Mouse (Mus musculus): Measurements from ENCODE around the gene Pou2f3. TPM values are rescaled to one million over a fixed set of nuclear protein-coding genes. Genes with fewer than 3 reads are reported as not detected.
A peak's percentile ranks its signal among the peaks of the same experiment; 100 is the strongest.

Pou2f3 gene
- total and polyA plus RNA-seq, 3 experiments = not detected

GRCm38 (mm10) chr9:43085686-43086285, 124.4 kb downstream of the Pou2f3 start:
- Histone ChIP-seq H3K27ac (ENCODE audit: control insufficient read depth, low read depth, low read length) (no peak overlapping the region), H3K79me2 (ENCODE audit: control insufficient read depth, insufficient read depth, low read length, poor library complexity) (peaks cover 17% of the 10 kb centered on the region), H3K9ac (ENCODE audit: control insufficient read depth, low read depth, low read length, poor library complexity, severe bottlenecking) (no peak overlapping the region), H3K4me1 (ENCODE audit: control insufficient read depth in 1 of 2, insufficient read depth in 2 of 2, low read length in 2 of 2) (peaks cover 5 to 7% of the 10 kb centered on the region in 2 experiments), H3K4me3 (ENCODE audit: control insufficient read depth in 1 of 2, insufficient read depth in 1 of 2, low read depth in 2 of 2, low read length in 2 of 2) (no peak overlapping the region), H3K9me3 (replicated peaks; ENCODE audit: insufficient read depth, low read length) (no peaks in the 10 kb centered on the region), H3K27me3 (ENCODE audit: control insufficient read depth in 1 of 2, insufficient read depth in 2 of 2, low read length in 2 of 2) (no peaks in the 10 kb centered on the region), H3K36me3 (ENCODE audit: control insufficient read depth in 1 of 2, insufficient read depth in 2 of 2, low read length in 2 of 2) (peaks cover 0 to 5% of the 10 kb centered on the region in 2 experiments; a peak in 3 of 4 replicates)
- DNase-seq (ENCODE audit: low read depth, low spot score) = no peak
- no peak for TF ChIP-seq UBTF (IDR thresholded peaks at IDR 0.05; ENCODE audit: borderline replicate concordance, insufficient read depth, low read depth, low read length)
- TF ChIP-seq ELF1 (IDR thresholded peaks at IDR 0.05; ENCODE audit: low read depth, low read length) = no peak
- TF ChIP-seq KAT2A (conservative IDR thresholded peaks at IDR 0.05; ENCODE audit: low read depth, low read length) = no peak

- Histone ChIP-seq H3K27ac (ENCODE audit: control insufficient read depth, low read depth, low read length) (no peak overlapping the region), H3K9ac (ENCODE audit: control insufficient read depth, low read depth, low read length, poor library complexity, severe bottlenecking) (no peak overlapping the region), H3K79me2 (ENCODE audit: control insufficient read depth, insufficient read depth, low read length, poor library complexity) (peaks cover 15% of the 10 kb centered on the region), H3K27me3 (ENCODE audit: control insufficient read depth in 1 of 2, insufficient read depth in 2 of 2, low read length in 2 of 2) (no peaks in the 10 kb centered on the region), H3K4me3 (ENCODE audit: control insufficient read depth in 1 of 2, insufficient read depth in 1 of 2, low read depth in 2 of 2, low read length in 2 of 2) (no peak overlapping the region), H3K9me3 (replicated peaks; ENCODE audit: insufficient read depth, low read length) (no peaks in the 10 kb centered on the region), H3K4me1 (ENCODE audit: control insufficient read depth in 1 of 2, insufficient read depth in 2 of 2, low read length in 2 of 2) (peaks cover 5 to 13% of the 10 kb centered on the region in 2 experiments), H3K36me3 (ENCODE audit: control insufficient read depth in 1 of 2, insufficient read depth in 2 of 2, low read length in 2 of 2) (peaks cover 0 to 10% of the 10 kb centered on the region in 2 experiments; a peak in 3 of 4 replicates)
- TF ChIP-seq POLR2AphosphoS2 (IDR thresholded peaks at IDR 0.05; ENCODE audit: low read length) (no peak), TBP (IDR thresholded peaks at IDR 0.05; ENCODE audit: low read depth, low read length) (no peak), TCF12 (IDR thresholded peaks at IDR 0.05; ENCODE audit: low read depth, low read length) (no peak), RAD21 (IDR thresholded peaks at IDR 0.05; ENCODE audit: low read depth, low read length) (no peak), SMC3 (IDR thresholded peaks at IDR 0.05; ENCODE audit: low read depth, low read length) (no peak), ELF1 (IDR thresholded peaks at IDR 0.05; ENCODE audit: low read depth, low read length) (no peak), ZNF384 (IDR thresholded peaks at IDR 0.05; ENCODE audit: low read depth, low read length) (no peak), BHLHE40 (IDR thresholded peaks at IDR 0.05; ENCODE audit: borderline replicate concordance, low read depth, low read length) (no peak), ETS1 (IDR thresholded peaks at IDR 0.05; ENCODE audit: low read depth, low read length) (no peak), TAL1 (IDR thresholded peaks at IDR 0.05; ENCODE audit: low read length) (no peak), RCOR1 (IDR thresholded peaks at IDR 0.05; ENCODE audit: low read depth, low read length) (no peak), CHD2 (IDR thresholded peaks at IDR 0.05; ENCODE audit: low read length) (no peak), UBTF (IDR thresholded peaks at IDR 0.05; ENCODE audit: borderline replicate concordance, insufficient read depth, low read depth, low read length) (no peak), CTCF (IDR thresholded peaks at IDR 0.05 in 2 of 3, conservative IDR thresholded peaks at IDR 0.05 in 1 of 3; ENCODE audit: control insufficient read depth in 1 of 3, insufficient read depth in 1 of 3, low read depth in 2 of 3, low read length in 3 of 3, poor library complexity in 1 of 3, severe bottlenecking in 1 of 3) (no peak), CHD1 (IDR thresholded peaks at IDR 0.05; ENCODE audit: low read depth, low read length) (no peak), MAZ (IDR thresholded peaks at IDR 0.05; ENCODE audit: low read depth, low read length) (no peak), GABPA (IDR thresholded peaks at IDR 0.05; ENCODE audit: low read depth, low read length) (no peak), USF2 (IDR thresholded peaks at IDR 0.05; ENCODE audit: borderline replicate concordance in 1 of 2, insufficient read depth in 1 of 2, low read depth in 1 of 2, low read length in 2 of 2) (no peak), ZC3H11A (IDR thresholded peaks at IDR 0.05; ENCODE audit: low read depth, low read length) (no peak), GATA1 (IDR thresholded peaks at IDR 0.05; ENCODE audit: low read depth, low read length) (no peak)
- peak; percentile 20 for DNase-seq (ENCODE audit: low read depth, low spot score)
Observed at GRCm38 (mm10) chr9:43084496-43085362, 125.4 kb downstream of the Pou2f3 start.

All from MEL (cell line).